Mouse (Mus musculus) small intestine, adult 2 months (tissue): ENCODE measurements around the gene Tubgcp6.

Experiments used
- CTCF ChIP-seq: fragments of 200-500 bp; IDR thresholded peaks from 2 replicates; pipeline ENCODE4 v1.5.1; 2012; ENCODE audit warnings: low read depth, mild to moderate bottlenecking, control low read depth, inconsistent platforms, low read length, moderate library complexity, mixed read lengths; ENCODE audit not compliant: insufficient replicate concordance, insufficient read length; ENCODE audit errors: extremely low read depth
- POLR2A ChIP-seq: fragments of 200-500 bp; IDR thresholded peaks from 2 replicates; pipeline ENCODE4 v1.6.1; 2012; ENCODE audit warnings: low read depth, mild to moderate bottlenecking, control low read depth, inconsistent platforms, low read length, moderate library complexity

DNA sequence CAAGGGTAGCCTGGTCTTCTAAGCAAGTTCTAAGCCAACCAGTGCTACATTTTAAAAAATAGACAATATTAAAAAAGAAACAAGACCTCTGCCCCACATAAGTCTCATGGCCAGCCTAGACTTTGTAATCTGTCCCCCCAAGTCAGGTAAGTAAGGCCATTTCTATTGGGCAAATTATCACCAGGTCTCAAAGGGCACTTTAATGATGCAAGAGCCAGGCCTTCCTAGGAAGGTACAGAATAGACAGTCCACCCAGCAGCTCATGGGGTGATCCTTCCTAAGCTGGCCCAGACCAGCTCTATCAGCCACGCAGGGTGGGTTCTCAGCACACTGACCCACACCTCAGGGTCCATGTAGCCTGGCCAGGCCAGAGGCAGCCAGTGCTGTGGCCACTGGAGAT is 39.0 kb downstream of the Tubgcp6 start:
- TF ChIP-seq CTCF (no peak), POLR2A (no peak)
